Mouse (Mus musculus) thymus, postnatal 25 days (tissue): ENCODE data around the gene Cmya5.
"Not testable (repeated sequence)": the region's sequence is repeated elsewhere in the genome, so short reads cannot be mapped to it uniquely, and the experiment has no call there.

Experiments used
- DNase-seq: peaks from one replicate; pipeline ENCODE4 v3.0.0; 2022

The Cmya5 gene

GRCm38 (mm10) chr13:93117241-93117640 lies 27.3 kb downstream of the Cmya5 start:
- DNase-seq: no peak

DNA sequence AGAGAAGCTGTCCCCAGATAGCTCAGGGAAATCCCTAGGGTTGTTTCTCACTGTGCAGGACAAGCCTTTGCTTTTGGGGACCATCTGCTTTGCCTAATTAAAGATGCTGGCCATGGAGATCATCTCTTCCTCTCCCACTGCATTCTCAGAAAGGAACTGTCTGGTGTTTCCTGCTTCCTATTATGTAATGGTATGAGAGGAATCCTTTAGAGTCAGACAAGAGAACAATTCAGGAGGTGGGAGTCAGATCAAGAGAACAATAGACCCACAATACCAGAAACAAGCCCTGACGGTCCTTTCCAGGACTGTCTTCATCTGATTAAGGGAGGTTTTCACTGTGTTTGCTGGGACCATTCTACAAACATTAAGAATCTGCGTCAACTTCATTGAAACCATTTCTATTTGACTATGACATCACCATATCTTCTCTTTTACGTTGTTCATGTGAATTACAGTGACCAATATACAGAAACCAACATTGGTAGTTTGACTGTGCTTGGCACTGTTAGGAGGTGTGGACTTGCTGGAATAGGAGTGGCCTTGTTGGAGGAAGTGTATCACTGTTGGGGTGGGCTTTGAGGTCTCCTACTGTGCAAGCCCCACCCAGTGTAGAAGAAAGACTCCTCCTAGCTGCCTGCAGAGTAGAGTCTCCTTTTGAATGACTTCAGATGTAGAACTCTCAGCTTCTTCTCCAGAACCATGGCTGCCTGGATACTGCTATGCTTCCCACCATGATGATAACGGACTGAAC lies 42.0 kb downstream of the Cmya5 start:
- DNase-seq: no peak

DNA sequence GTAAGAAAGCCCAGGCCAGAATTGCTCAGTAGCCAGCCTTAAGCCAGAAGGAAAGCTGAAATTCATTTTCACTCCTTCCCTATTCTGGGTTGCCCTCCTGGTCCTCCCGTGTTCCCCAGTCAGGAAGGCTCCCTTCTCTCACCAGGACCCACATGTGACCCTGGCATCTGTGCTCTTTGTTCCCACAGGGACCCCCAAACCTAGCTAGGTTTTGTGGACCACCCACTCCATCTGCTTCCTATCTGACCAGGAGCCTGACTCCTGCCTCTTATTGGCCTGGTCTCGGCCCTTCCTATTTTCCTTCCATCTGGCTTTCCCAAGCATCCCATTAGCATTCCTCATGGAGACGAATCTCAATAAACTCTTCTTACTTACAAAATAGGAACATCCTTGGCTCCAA lies 45.9 kb downstream of the Cmya5 start:
- DNase-seq: no peak

GRCm38 (mm10) chr13:93096643-93097042 lies 47.9 kb downstream of the Cmya5 start:
- no peak for DNase-seq

DNA sequence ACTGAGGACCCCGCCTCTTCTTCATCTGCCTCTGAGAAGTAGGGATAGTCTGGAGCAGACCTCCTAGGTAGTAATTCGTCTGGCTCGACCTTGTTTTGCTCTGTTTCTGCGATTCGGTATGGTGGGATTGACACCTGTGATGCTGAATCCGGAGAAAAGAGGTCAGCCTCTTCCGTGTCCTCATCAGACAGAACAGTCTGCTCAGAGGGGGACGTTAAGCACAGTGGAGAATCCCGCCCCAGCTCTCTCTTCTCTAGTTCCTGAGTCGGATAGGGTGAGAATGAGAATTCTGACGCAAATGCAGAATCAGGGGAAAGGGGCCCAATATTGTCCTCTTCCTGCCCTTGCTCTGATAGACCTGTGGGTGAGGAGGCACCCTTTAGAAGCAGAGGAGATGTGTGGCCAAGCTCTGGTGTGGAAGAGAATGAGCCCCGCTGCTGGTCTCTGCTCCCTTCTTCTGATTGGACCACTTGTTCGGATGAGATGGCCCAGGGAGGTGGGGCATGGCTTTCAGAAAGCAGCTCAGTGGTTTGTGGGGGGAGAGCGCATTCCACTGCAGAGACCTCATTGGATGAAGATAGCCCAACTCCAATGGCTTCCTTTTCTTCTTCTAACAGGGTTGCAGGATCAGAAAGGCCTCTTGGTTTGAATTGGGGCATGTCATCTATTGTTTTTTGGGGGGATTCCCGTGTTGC lies 49.3 kb downstream of the Cmya5 start:
- DNase-seq: peak; percentile 35

DNA sequence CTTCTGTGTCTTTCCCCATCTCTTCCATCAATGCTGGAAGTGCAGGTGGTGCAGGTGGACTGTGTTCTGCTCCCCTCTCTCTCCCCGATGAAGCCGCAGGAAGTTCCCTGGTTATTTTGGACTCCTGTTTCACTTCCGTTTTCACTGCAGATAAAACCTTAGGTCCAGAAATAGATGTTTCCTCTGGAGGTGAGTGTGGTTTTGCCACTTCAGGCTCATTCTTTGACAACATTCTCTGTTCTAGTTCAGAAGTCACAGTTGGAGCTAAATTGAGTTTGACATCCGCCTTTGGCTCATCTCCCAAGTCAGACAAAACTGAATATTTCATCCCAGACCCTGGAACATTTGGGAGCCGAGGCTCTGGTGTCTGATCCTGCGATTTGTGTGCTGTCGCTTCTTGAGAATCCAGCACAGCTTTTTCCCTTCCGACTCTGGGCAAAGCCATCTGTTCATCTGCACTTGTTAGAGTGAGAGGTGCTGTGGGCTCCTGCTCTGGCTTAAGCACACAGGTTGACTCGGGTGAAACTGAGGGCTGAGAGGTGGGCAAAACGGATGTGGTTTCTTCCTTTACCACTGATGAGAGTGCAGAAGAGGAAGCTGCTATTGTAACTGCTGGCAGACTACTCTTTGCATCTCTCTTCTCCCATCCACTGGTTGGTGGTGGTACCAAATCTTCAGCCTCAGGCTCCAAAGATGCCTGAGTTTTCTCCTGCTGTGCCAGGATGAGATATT lies 50.2 kb downstream of the Cmya5 start:
- peak; percentile 80 for DNase-seq

DNA sequence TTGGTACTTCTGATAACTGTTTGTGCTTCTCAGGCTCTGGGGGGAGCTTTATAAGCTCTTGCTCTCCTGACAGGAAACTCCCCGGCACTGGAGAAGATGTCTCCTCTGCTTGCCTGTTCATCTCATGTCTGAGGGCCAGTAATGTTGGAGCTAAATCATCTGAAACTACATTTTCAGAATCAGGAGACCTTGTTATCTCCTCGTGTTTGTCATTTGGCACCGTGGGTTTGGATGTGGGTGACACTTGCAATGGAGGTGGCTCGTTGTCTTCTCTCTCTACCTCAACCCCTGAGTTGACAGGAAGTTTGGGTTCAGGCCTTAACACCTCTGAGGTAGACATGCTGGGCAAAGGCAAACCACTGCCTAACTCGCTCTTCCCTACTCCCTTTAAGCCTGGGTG lies 50.8 kb downstream of the Cmya5 start:
- peak; percentile 57 for DNase-seq

DNA sequence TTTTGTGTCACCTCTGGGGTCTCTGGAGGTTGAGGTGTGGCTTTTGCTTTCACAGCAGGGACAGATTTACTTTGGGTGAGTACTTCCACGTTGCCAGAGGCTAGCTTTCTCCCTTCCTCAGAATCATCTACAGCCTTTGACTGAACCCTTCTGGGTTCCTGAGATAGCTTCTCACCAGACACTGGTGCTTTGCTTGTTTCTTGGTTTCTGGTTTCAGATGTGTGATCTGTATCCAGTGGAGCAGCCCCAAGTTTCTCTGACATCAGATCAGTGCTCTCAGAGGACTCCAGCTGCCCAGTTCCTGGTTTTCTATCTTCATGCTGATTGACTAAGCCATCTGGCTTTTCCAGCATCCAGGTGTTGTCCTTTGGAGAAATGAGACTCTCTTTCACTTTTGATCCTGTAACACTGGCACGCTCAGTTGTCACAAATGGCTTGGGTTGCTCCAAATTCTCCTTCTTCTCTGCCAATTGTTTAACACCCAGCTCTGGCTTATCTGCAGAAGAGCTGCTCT lies 51.6 kb downstream of the Cmya5 start:
- peak; percentile 8 for DNase-seq

DNA sequence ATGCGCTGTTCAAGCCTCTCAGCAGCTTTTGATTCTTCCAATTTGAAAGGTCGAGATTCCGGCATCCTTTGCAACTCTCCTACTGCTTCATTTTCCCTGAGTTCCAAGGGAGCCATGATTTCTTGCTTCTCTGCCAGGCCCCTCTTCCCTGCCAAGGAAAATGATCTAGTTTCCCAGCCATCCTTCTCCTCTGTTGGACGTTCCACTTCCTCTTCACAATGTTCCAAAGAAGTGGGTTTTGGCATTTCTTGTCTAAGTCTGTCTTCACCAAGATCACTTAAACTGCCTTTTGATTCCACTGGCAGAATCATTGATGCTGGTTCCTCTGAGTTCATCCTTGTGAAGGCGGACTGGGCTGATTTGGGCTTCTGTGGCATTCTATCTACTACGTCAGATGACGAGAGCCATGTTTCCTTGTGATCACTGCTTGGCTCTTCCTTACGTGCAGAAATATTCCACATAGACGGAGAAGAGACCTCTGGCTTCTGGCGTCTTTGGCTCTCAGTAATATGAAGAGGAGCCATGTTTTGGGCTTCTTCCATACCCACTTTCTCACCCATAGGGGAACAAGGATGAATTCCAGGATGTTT lies 52.6 kb downstream of the Cmya5 start:
- no peak for DNase-seq

DNA sequence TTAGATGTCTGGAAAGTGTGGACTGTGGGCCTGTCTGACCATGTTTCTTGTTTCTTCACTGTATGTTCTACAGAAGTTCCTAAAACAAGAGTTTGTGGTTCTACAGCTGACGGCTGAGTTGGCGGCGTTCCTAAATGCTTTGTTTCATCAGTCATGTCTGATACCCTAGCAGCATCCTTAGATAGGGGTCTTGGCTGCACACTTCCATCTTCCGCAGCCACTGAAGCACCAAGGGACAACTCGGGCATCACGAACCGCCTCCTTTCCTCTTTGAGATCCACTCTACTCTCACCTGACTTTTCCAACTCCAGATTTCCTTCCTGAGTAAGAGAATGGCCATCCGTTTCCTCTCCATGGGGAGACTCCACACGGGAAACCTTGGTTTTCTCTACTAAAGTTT lies 53.3 kb downstream of the Cmya5 start:
- no peak for DNase-seq

DNA sequence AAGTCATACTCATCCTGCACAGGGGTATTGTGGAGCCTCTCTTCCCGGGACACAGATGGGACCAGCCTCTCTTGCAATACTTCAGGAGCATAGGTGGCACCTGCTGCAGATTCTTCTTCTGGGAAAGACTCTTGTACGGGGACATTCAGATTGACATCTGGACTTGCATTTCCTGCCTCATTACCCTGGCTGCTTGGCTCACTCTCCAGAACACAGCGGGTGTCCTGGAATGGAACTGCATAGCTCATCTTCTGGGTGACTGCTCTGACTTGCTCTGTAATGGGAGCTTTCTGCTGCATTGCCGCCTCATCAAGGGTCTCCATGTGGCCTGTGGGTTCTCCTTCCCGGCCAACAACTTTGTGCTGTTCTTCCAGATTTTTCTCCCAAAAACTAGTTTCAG lies 55.0 kb downstream of the Cmya5 start:
- DNase-seq: no peak

- no peak for DNase-seq
Measured at GRCm38 (mm10) chr13:93085711-93086110, 58.8 kb downstream of the Cmya5 start.

DNA sequence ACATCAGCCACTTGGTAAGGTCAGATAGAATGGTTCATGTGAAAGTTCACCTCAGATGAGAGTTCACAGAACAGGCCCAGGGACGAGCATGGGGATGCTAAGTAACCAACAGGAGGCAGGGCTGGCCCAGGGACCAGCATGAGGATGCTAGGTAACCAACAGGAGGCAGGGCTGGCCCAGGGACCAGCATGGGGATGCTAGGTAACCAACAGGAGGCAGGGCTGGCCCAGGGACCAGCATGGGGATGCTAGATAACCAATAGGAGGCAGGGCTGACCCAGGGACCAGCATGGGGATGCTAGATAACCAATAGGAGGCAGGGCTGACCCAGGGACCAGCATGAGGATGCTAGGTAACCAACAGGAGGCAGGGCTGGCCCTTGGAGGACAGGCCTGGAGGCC lies 62.2 kb downstream of the Cmya5 start:
- not testable (repeated sequence) for DNase-seq

DNA sequence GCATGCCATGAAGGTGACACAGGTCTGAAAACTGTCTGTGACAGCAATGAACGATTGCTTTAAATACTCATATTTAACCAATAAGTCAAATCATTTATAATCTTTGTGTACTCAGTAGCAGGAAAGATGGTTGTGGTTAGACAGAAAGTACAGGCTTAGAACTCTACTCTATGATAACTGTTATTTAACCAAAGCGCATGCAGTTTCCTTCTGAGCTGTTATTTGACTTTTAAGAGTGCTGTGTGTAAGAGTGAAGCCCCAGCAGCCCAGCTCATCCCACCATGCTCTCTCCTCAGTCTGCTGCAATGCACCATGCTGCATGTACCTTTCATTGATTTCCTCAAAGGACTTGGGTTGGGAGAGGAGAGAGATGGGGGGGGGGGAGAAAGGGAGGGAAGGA lies 63.7 kb downstream of the Cmya5 start:
- DNase-seq: no peak

DNA sequence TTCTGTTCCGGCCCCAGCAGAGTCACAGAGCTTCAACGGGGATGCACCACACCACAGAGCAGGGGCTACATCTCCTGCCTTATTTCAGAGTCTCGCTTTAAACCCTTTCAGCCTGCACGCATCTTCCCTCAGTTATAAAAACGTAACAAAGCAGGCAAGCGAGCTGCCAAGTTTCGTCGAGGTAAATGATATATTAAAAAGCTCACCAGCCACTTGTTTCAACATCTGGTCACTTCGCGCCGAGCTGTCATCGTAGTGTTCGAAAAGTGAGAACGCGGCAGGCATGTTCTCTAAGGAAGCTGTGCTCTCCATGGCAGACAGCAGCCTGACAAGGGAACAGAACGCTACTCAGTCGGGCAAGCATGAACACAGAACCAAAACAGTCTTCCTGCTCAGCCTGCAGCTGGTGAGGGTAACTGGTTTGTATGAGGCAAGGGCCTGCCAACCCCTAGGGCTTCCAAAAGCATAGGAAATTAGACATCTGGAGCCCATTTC lies 70.3 kb downstream of the Cmya5 start:
- no peak for DNase-seq

- no peak for DNase-seq
Measured at GRCm38 (mm10) chr13:93073595-93073994, 70.9 kb downstream of the Cmya5 start.

DNA sequence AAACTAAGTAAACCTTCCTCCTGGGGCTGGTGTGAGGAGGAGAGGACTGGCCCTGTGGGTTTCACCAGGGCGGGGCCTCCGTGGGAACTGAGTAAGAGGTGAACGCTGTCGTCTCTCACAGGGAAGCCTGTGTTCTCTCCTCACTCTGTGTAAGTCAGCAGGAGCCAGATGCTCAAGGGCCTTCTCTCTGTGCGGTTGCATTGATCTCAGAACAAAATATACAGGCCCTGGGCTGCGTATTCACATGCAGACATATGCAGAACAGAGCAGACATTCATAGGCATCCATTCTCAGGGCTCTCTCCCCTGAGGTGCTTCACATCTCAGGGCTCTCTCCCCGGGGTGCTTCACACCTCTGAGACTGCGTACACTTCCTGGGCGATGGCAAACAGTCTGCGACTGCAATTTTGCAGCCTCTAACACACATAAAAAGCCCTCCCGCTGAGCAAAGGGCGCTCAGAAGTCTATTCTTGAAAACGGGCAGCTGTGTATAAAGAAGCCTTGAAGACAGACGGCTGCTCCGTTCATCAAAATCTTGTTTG lies 71.6 kb downstream of the Cmya5 start:
- peak; percentile 63 for DNase-seq

DNA sequence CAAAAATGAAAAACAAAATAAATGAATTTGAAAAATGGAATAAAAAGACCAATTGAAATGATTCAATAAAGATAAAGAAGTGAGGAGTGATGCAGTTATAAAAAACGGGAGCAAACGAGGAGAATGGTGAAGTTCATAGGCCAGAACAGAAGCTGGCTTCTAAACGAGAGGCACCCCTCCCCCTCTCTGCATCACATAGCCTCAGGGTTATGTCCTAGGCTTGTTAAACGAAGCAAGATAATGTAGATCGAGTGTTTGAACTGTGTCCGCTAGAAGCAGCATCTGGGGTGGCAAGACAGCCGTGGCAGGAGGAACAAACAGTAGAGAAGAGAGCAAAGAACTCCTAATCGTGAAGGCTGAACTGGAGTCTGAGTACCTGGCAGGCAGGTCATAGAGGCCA lies 74.1 kb downstream of the Cmya5 start:
- no peak for DNase-seq

DNA sequence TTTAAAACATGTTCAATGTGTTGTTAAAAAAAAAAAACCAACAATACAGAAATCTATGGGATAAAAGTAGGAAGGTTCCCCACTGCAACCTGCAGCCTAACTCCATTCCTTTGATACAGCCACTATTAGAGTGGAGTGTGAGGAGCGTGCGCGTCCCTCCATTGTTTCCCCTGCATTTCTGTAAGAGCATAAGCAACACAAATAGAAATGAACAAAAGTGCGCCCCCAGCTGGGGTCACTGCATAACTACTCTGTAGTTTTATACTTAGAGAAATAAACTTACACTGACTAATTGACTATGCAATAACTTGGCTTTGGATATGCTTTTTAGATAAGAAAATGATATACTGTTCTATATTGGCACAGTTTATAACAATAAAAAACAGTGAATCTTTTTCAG lies 75.0 kb downstream of the Cmya5 start:
- peak; percentile 26 for DNase-seq

GRCm38 (mm10) chr13:93068353-93068752 lies 76.2 kb downstream of the Cmya5 start:
- DNase-seq: no peak

DNA sequence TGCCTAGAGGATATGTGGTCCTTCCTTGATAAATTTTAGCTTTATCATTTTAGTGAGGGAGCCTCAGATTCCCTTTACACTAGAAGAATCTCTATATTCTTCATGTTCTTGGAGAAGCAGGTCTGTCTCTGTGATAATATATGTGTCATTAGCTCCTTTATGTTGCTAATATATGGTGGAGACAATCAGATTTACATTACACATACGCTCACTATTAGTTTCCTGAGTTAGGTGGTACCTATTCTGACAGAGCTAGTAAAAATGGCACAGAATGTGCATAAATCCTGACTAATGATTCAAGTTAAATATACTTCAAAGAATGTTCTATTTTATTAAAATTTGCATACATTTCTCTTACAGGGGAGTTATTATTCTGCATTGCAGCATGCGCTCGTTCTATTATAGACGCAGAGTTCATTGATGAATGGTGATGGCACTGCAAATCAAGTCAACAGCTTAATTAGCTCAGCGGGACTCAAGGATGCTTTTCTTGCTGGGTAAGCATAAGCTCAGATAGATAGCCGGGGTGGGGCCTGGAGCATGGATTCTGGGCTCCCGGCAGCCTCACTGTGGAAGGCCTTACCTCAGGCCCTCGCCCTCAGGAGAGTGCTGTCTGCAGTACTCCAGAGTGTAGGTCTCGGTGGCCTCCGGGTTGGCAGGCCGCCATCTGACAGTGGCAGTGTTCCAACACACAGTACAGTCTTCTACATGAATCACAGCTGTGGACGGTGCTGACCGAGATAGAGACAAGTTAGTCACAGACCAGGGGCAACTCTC lies 81.5 kb downstream of the Cmya5 start:
- no peak for DNase-seq

GRCm38 (mm10) chr13:93061311-93061710 lies 83.2 kb downstream of the Cmya5 start:
- no peak for DNase-seq
